Mouse (Mus musculus): ENCODE data around the gene Nat9. TPM values are rescaled to one million over a fixed set of nuclear protein-coding genes. Genes with fewer than 3 reads are reported as not detected.

Gene Nat9
- polyA plus RNA-seq, 1 experiment from 2014 or later, result 19.2 TPM

- no peak overlapping the region for H3K4me3 ChIP-seq
- H3K4me2 ChIP-seq (replicated peaks), result peak overlapping the region; percentile 85; the same call in 1 of the 2 replicates
- 92% methylated on average over 13 of the region's 13 CpGs for WGBS
Observed at GRCm38 (mm10) chr11:115188539-115189231, 1.0 kb upstream of the Nat9 start.

GRCm38 (mm10) chr11:115187224-115187639 is 427 bp downstream of the Nat9 start, which contains the start of gene Tmem104:
Tmem104 (plus strand) TSS chr11:115187487.
- H3K9me3 ChIP-seq, result no peaks in the 10 kb centered on the region
- H3K9ac ChIP-seq (replicated peaks), result peak within 1 kb of the TSS; percentile 68
- H3K36me3 ChIP-seq, result peaks cover 4% of the 10 kb centered on the region; the same call in 1 of the 2 replicates
- H3K4me3 ChIP-seq, result peak within 1 kb of the TSS; percentile 54
- under 1% methylated on average over 39 of the region's 39 CpGs for WGBS
- peak within 1 kb of the TSS; percentile 73 for H3K27ac ChIP-seq (replicated peaks)
- H3K4me1 ChIP-seq, result peaks cover 16% of the 10 kb centered on the region
- ATAC-seq (ENCODE audit: low FRiP score, low read depth), result peak; percentile 95
- no peaks in the 10 kb centered on the region; the same call in 1 of the 2 replicates for H3K27me3 ChIP-seq
- peak within 1 kb of the TSS; percentile 85 for H3K4me2 ChIP-seq (replicated peaks)

More at GRCm38 (mm10) chr11:115188539-115189231, 1.0 kb upstream of the Nat9 start:
- no peaks in the 10 kb centered on the region for H3K9me3 ChIP-seq
- H3K36me3 ChIP-seq, result peaks cover 4% of the 10 kb centered on the region; the same call in 1 of the 2 replicates
- H3K27me3 ChIP-seq, result no peaks in the 10 kb centered on the region; the same call in 1 of the 2 replicates
- peaks cover 16% of the 10 kb centered on the region for H3K4me1 ChIP-seq
- H3K9ac ChIP-seq (replicated peaks), result no peak overlapping the region
- no peak overlapping the region for H3K27ac ChIP-seq (replicated peaks)
- no peak for ATAC-seq (ENCODE audit: low FRiP score, low read depth)

- no peaks in the 10 kb centered on the region for H3K36me3 ChIP-seq
- H3K27ac ChIP-seq (replicated peaks), result no peak overlapping the region
- peaks cover 16% of the 10 kb centered on the region for H3K4me1 ChIP-seq
- H3K27me3 ChIP-seq, result no peaks in the 10 kb centered on the region; the same call in 1 of the 2 replicates
- no peak overlapping the region for H3K4me2 ChIP-seq (replicated peaks)
- 46% methylated on average over 4 of the region's 4 CpGs for WGBS
- ATAC-seq (ENCODE audit: low FRiP score, low read depth), result no peak
- H3K9me3 ChIP-seq, result no peaks in the 10 kb centered on the region
- H3K4me3 ChIP-seq, result no peak overlapping the region
- no peak overlapping the region for H3K9ac ChIP-seq (replicated peaks)
Observed at GRCm38 (mm10) chr11:115184973-115185372, 2.7 kb downstream of the Nat9 start.

GRCm38 (mm10) chr11:115181913-115182638 is 5.6 kb downstream of the Nat9 start:
- H3K27me3 ChIP-seq, result no peaks in the 10 kb centered on the region
- no peak for ATAC-seq (ENCODE audit: low FRiP score, low read depth)

GRCm38 (mm10) chr11:115179881-115180280 is 7.8 kb downstream of the Nat9 start:
- Histone ChIP-seq H3K9me3 (no peaks in the 10 kb centered on the region), H3K9ac (replicated peaks) (no peak overlapping the region), H3K4me3 (no peak overlapping the region), H3K36me3 (no peaks in the 10 kb centered on the region), H3K4me2 (replicated peaks) (no peak overlapping the region), H3K27me3 (peaks cover 19% of the 10 kb centered on the region), H3K27ac (replicated peaks) (no peak overlapping the region), H3K4me1 (peaks cover 33% of the 10 kb centered on the region)
- WGBS, result 88% methylated on average over 6 of the region's 6 CpGs
- ATAC-seq (ENCODE audit: low FRiP score, low read depth), result no peak

More at GRCm38 (mm10) chr11:115181913-115182638, 5.6 kb downstream of the Nat9 start:
- no peak overlapping the region for H3K4me3 ChIP-seq
- no peak overlapping the region for H3K9ac ChIP-seq (replicated peaks)
- H3K27ac ChIP-seq (replicated peaks), result no peak overlapping the region
- H3K36me3 ChIP-seq, result no peaks in the 10 kb centered on the region
- WGBS, result 23% methylated on average over 12 of the region's 12 CpGs
- no peaks in the 10 kb centered on the region for H3K9me3 ChIP-seq
- H3K4me2 ChIP-seq (replicated peaks), result no peak overlapping the region
- H3K4me1 ChIP-seq, result peaks cover 21% of the 10 kb centered on the region

- no peak overlapping the region for H3K4me2 ChIP-seq (replicated peaks)
- H3K36me3 ChIP-seq, result no peaks in the 10 kb centered on the region
- H3K27me3 ChIP-seq, result peaks cover 23% of the 10 kb centered on the region
- WGBS, result 72% methylated on average over 6 of the region's 6 CpGs
- peaks cover 40% of the 10 kb centered on the region for H3K4me1 ChIP-seq
- no peaks in the 10 kb centered on the region for H3K9me3 ChIP-seq
- no peak overlapping the region for H3K27ac ChIP-seq (replicated peaks)
- H3K9ac ChIP-seq (replicated peaks), result no peak overlapping the region
- ATAC-seq (ENCODE audit: low FRiP score, low read depth), result no peak
- H3K4me3 ChIP-seq, result no peak overlapping the region
Observed at GRCm38 (mm10) chr11:115179191-115179590, 8.5 kb downstream of the Nat9 start.

- no peaks in the 10 kb centered on the region for H3K36me3 ChIP-seq
- no peak for ATAC-seq (ENCODE audit: low FRiP score, low read depth)
- peaks cover 28% of the 10 kb centered on the region for H3K27me3 ChIP-seq
- H3K4me2 ChIP-seq (replicated peaks), result no peak overlapping the region
- H3K4me3 ChIP-seq, result no peak overlapping the region
- H3K9ac ChIP-seq (replicated peaks), result no peak overlapping the region
- WGBS, result 84% methylated on average over 2 of the region's 2 CpGs
- peaks cover 44% of the 10 kb centered on the region for H3K4me1 ChIP-seq
- H3K27ac ChIP-seq (replicated peaks), result no peak overlapping the region
- no peaks in the 10 kb centered on the region for H3K9me3 ChIP-seq
Observed at GRCm38 (mm10) chr11:115178766-115179165, 8.9 kb downstream of the Nat9 start.

GRCm38 (mm10) chr11:115177559-115178195 is 10.0 kb downstream of the Nat9 start:
- H3K9ac ChIP-seq (replicated peaks), result 0 out of 2 replicates have a peak overlapping the region, but pooled peaks have one; percentile 16
- H3K9me3 ChIP-seq, result no peaks in the 10 kb centered on the region
- peaks cover 39% of the 10 kb centered on the region for H3K27me3 ChIP-seq
- H3K4me3 ChIP-seq, result no peak overlapping the region
- peaks cover 55% of the 10 kb centered on the region for H3K4me1 ChIP-seq
- H3K4me2 ChIP-seq (replicated peaks), result peak overlapping the region; percentile 30
- no peaks in the 10 kb centered on the region for H3K36me3 ChIP-seq
- 0 out of 2 replicates have a peak overlapping the region, but pooled peaks have one; percentile 26 for H3K27ac ChIP-seq (replicated peaks)
- 16% methylated on average over 10 of the region's 10 CpGs for WGBS
- peak; percentile 58 for ATAC-seq (ENCODE audit: low FRiP score, low read depth)

- no peak for ATAC-seq (ENCODE audit: low FRiP score, low read depth)
- Histone ChIP-seq H3K4me2 (replicated peaks) (no peak overlapping the region), H3K27me3 (peaks cover 49% of the 10 kb centered on the region), H3K36me3 (no peaks in the 10 kb centered on the region), H3K27ac (replicated peaks) (no peak overlapping the region), H3K9me3 (no peaks in the 10 kb centered on the region), H3K4me1 (peaks cover 65% of the 10 kb centered on the region), H3K9ac (replicated peaks) (0 out of 2 replicates have a peak overlapping the region, but pooled peaks have one; percentile 16), H3K4me3 (no peak overlapping the region)
- WGBS, result 54% methylated on average over 24 of the region's 24 CpGs
Observed at GRCm38 (mm10) chr11:115176399-115177190, 11.1 kb downstream of the Nat9 start.

- H3K9ac ChIP-seq (replicated peaks), result no peak overlapping the region
- no peak overlapping the region for H3K4me2 ChIP-seq (replicated peaks)
- peaks cover 65% of the 10 kb centered on the region for H3K4me1 ChIP-seq
- no peaks in the 10 kb centered on the region for H3K36me3 ChIP-seq
- no peaks in the 10 kb centered on the region for H3K9me3 ChIP-seq
- no peak for ATAC-seq (ENCODE audit: low FRiP score, low read depth)
- WGBS, result 10% methylated on average over 16 of the region's 16 CpGs
- H3K27ac ChIP-seq (replicated peaks), result no peak overlapping the region
- no peak overlapping the region for H3K4me3 ChIP-seq
- H3K27me3 ChIP-seq, result peaks cover 54% of the 10 kb centered on the region
Observed at GRCm38 (mm10) chr11:115173549-115174339, 13.9 kb downstream of the Nat9 start.

All from midbrain, embryonic 12.5 days (tissue).